Mouse (Mus musculus) forebrain, postnatal 0 days (tissue): ENCODE results near the gene Ext2. TPM values are rescaled to one million over a fixed set of nuclear protein-coding genes. Genes with fewer than 3 reads are reported as not detected.

Experiments
- ATAC-seq: fragments of 200-750 bp; cut with Nextera tagmentation; 2 replicates; pipeline ENCODE4 v1.8.0; 2017; ENCODE audit warnings: mild to moderate bottlenecking, moderate library complexity
- DNase-seq: peaks from one replicate; pipeline ENCODE4 v3.0.0-alpha.2; 2015
- H3K27ac ChIP-seq: fragments of 300-500 bp; sonication (generic); 2 replicates; pipeline ENCODE4 v1.5.1; 2014; ENCODE audit warnings: low read depth, mild to moderate bottlenecking, antibody characterized with exemption, low read length, moderate library complexity, mixed read lengths
- H3K27me3 ChIP-seq: fragments of 300-500 bp; sonication (generic); 2 replicates; pipeline ENCODE4 v1.6.1; 2014; ENCODE audit warnings: mild to moderate bottlenecking, low read length, mixed read lengths; ENCODE audit not compliant: insufficient read depth
- H3K36me3 ChIP-seq: fragments of 300-500 bp; sonication (generic); 2 replicates; pipeline ENCODE4 v1.6.1; 2014; ENCODE audit warnings: mild to moderate bottlenecking, moderate library complexity; ENCODE audit not compliant: insufficient read depth
- H3K4me1 ChIP-seq: fragments of 300-500 bp; sonication (generic); 2 replicates; pipeline ENCODE4 v1.6.1; 2014; ENCODE audit warnings: antibody characterized with exemption; ENCODE audit not compliant: insufficient read depth
- H3K4me2 ChIP-seq: fragments of 300-500 bp; sonication (generic); 2 replicates; pipeline ENCODE4 v1.6.1; 2014; ENCODE audit warnings: low read depth, mild to moderate bottlenecking, moderate library complexity
- H3K4me3 ChIP-seq: fragments of 300-500 bp; sonication (generic); 2 replicates; pipeline ENCODE4 v1.5.1; 2014; ENCODE audit warnings: low read depth, low read length, mixed read lengths
- H3K9ac ChIP-seq: fragments of 300-500 bp; sonication (generic); 2 replicates; pipeline ENCODE4 v1.6.1; 2014; ENCODE audit warnings: mild to moderate bottlenecking
- H3K9me3 ChIP-seq: fragments of 300-500 bp; sonication (generic); 2 replicates; pipeline ENCODE4 v1.6.1; 2016; ENCODE audit warnings: low read length
- CTCF ChIP-seq: sonication (generic); IDR thresholded peaks from 2 replicates; pipeline ENCODE4 v1.5.1; 2016; ENCODE audit warnings: antibody characterized with exemption, control low read depth, low read depth
- WGBS: fragments of 180-500 bp; shearing (Covaris S2); extraction: QIAGEN DNeasy Blood & Tissue Kit; methylation state at CpG from one replicate; pipeline ENCODE4 v1.1.7; 2014; 5-methylcytosine and 5-hydroxymethylcytosine counted together
- polyA plus RNA-seq: library from polyadenylated mRNA; unstranded; fragments of >200 nt; fragmentation: Nextera tagmentation; extraction: Ambion mirVana; gene quantifications from 2 replicates; pipeline ENCODE4 v1.2.1, GENCODE M21; 2015
- total RNA-seq: library from RNA; depleted of rRNA; stranded (reverse); fragments of >200 nt; gene quantifications from 2 replicates; pipeline ENCODE4 v1.2.3, GENCODE M21; 2014

Ext2 gene
- total and polyA plus RNA-seq, 2 experiments from 2014 or later: 37.7 to 68.6 TPM

DNA sequence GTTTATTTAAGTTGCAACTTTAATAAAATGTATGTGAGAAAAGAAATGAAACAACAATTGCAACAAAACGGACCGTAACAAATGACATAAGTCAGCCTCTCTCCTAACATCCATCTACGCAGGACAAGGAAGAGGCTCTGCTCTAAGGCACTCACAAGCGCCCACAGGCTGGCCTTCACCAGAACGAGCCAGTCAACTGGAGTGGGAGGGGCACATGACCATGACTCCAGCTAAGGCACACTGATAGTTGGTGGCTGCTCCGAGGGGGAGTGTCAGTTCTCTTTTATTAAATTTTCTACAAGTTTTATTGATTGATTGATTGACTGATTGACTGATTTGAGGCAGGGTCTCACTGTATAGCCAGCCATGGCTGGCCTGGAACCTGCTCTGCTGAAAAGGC, 52.5 kb downstream of the Ext2 start:
- ATAC-seq: no peak
- TF ChIP-seq CTCF: no peak

DNA sequence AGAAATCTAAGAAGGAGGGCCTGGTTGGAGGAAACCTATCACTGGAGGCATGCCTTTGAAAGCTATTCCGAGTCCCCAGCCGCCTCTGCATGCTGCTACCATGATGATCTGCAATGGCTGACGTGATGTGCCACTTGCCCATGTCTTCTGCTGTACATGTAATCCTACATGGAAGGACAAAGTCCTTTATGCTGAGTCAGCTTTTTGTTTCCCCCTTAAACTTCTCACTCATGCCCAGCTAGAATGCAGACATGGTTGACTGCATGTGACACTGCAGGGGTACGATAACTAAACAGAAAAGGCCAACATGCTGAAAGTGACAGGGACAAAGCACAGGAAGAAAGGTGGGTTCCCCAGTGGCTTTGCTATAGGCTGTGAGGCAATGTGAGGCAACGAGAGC, 56.6 kb downstream of the Ext2 start:
- 89% methylated on average over 5 of the region's 5 CpGs for WGBS
- no peak overlapping the region for H3K4me2 ChIP-seq
- H3K27ac ChIP-seq: no peak overlapping the region
- no peaks in the 10 kb centered on the region for H3K27me3 ChIP-seq
- DNase-seq (no peak), ATAC-seq (no peak)
- H3K9ac ChIP-seq: no peak overlapping the region
- H3K4me3 ChIP-seq: no peak overlapping the region
- no peak for TF ChIP-seq CTCF
- no peaks in the 10 kb centered on the region for H3K4me1 ChIP-seq
- H3K9me3 ChIP-seq: no peaks in the 10 kb centered on the region
- peaks cover 18% of the 10 kb centered on the region for H3K36me3 ChIP-seq

More for the DNA sequence above, 52.5 kb downstream of the Ext2 start:
- H3K36me3 ChIP-seq: peaks cover 4% of the 10 kb centered on the region
- H3K4me1 ChIP-seq: no peaks in the 10 kb centered on the region
- no peaks in the 10 kb centered on the region for H3K9me3 ChIP-seq
- WGBS: 93% methylated on average over 6 of the region's 6 CpGs
- H3K27ac ChIP-seq: no peak overlapping the region
- no peak overlapping the region for H3K9ac ChIP-seq
- no peaks in the 10 kb centered on the region for H3K27me3 ChIP-seq
- H3K4me2 ChIP-seq: no peak overlapping the region
- no peak for DNase-seq
- H3K4me3 ChIP-seq: no peak overlapping the region

DNA sequence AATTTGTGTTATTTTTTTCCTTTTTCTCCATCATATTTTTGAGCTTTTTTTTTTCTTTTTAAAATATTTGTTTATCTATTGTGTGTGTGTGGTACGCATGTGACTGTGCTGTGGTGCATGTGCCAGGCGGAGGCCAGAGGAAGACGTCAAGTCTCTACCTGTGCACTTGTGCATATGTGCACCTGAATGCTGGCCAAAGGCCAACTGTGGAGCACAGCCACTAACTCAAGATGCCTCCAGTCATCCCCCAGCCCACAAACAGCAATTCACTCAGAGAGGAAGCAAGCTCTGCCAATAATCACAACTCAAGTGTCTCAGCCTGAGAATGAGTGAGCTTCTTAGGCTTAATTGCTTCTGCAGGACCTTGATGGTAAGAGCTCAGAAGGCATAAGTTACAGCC, 58.2 kb downstream of the Ext2 start:
- DNase-seq (no peak), ATAC-seq (no peak)
- no peaks in the 10 kb centered on the region for H3K27me3 ChIP-seq
- no peak overlapping the region for H3K27ac ChIP-seq
- no peaks in the 10 kb centered on the region for H3K4me1 ChIP-seq
- H3K4me2 ChIP-seq: no peak overlapping the region
- 87% methylated on average over 3 of the region's 3 CpGs for WGBS
- TF ChIP-seq CTCF: no peak
- peaks cover 17% of the 10 kb centered on the region for H3K36me3 ChIP-seq
- H3K9me3 ChIP-seq: no peaks in the 10 kb centered on the region
- H3K4me3 ChIP-seq: no peak overlapping the region
- no peak overlapping the region for H3K9ac ChIP-seq

DNA sequence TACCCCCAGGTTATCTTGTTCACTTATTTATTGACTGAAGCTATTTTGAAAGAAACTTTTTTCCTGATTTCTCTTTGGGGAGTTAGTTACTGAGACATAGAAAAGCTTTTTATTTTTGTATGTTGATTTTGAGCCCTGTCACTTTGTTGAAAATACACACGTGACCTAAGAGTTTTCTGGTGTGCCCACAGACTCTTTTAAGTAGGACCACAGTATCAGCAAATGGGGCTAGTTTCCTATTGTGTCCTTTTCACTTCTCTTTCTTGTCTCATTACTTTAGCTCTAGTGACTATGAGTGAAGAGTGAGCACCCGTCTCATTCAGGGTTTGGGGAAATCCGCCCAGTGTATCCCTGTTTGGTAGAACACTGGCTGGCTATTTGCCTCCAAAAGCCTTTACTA, 62.0 kb downstream of the Ext2 start:
- Histone ChIP-seq H3K9me3 (no peaks in the 10 kb centered on the region), H3K27ac (no peak overlapping the region), H3K4me3 (no peak overlapping the region), H3K4me1 (no peaks in the 10 kb centered on the region), H3K9ac (no peak overlapping the region), H3K36me3 (peaks cover 14% of the 10 kb centered on the region), H3K4me2 (no peak overlapping the region), H3K27me3 (no peaks in the 10 kb centered on the region)
- 31% methylated on average over 3 of the region's 3 CpGs for WGBS
- TF ChIP-seq CTCF: no peak
- ATAC-seq (no peak), DNase-seq (no peak)

DNA sequence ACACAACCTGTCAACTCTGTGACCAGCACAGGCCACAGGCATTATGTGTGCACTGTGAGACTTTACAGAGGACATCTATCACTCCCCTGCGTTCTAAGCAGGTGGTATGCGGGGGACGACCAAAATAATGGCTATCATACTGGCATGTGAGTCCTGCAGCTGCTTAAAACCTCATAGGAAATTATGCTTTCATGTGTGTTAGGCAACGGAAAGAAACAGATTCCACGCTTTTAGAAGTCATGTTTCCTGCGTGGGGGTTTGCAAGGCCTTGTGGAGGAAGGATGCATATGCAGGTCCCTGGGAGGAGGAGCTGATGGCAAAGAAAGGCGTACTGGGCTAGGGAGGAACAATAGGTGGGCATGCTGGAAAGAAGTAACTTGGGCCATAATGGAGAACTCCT, 63.2 kb downstream of the Ext2 start:
- ATAC-seq (no peak), DNase-seq (no peak)
- no peak overlapping the region for H3K9ac ChIP-seq
- TF ChIP-seq CTCF: no peak
- H3K9me3 ChIP-seq: no peaks in the 10 kb centered on the region
- peaks cover 14% of the 10 kb centered on the region for H3K36me3 ChIP-seq
- no peaks in the 10 kb centered on the region for H3K27me3 ChIP-seq
- H3K27ac ChIP-seq: no peak overlapping the region
- H3K4me1 ChIP-seq: no peaks in the 10 kb centered on the region
- no peak overlapping the region for H3K4me3 ChIP-seq
- WGBS: 63% methylated on average over 7 of the region's 7 CpGs
- H3K4me2 ChIP-seq: no peak overlapping the region

DNA sequence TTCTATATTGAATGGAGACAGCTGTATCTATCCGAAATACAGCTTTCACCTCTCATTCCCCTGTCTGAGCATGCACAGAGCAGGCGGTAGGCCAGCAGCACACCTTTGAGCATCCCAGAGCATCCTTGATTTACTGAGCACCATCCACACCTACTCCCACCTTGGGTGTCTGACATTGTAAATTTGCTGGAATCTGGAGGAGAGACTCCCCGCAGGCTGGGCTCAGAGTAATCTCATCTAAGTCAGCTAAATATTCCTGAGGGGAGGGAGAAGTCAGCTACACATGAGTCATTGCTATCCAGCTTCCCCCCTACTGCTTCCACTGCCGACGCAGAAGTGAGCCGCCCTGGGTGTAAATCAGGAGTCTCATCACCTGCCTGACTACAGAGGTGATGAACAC, 64.1 kb downstream of the Ext2 start:
- no peaks in the 10 kb centered on the region for H3K9me3 ChIP-seq
- ATAC-seq (no peak; the same call in 1 of the 2 replicates), DNase-seq (no peak)
- whole genome bisulfite sequencing: 76% methylated on average over 6 of the region's 6 CpGs
- H3K4me1 ChIP-seq: no peaks in the 10 kb centered on the region
- no peaks in the 10 kb centered on the region for H3K27me3 ChIP-seq
- H3K4me2 ChIP-seq: no peak overlapping the region
- no peak overlapping the region for H3K4me3 ChIP-seq
- peaks cover 14% of the 10 kb centered on the region for H3K36me3 ChIP-seq
- H3K27ac ChIP-seq: no peak overlapping the region
- no peak for TF ChIP-seq CTCF
- no peak overlapping the region for H3K9ac ChIP-seq

DNA sequence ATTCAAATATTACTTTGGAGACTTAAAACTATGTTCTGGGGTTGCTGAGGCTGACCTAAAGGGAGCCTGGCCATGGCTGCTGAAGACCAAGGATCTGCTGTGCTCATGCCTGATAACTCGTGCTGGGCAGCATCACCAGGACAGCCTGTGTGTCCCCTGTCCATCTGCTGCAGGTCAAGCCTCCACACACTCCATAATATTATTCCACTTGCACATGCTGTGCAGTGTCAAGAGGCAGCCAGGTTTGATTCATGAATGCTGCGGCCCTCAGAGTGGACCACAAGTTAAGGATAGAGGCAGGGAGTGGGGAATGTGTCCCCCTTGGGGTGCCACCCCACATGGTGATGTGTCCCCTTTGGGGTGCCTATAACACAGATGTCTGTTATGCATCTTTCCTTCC, 68.0 kb downstream of the Ext2 start:
- TF ChIP-seq CTCF: no peak
- H3K9me3 ChIP-seq: no peaks in the 10 kb centered on the region
- no peak overlapping the region for H3K4me3 ChIP-seq
- ATAC-seq (no peak), DNase-seq (no peak)
- H3K9ac ChIP-seq: no peak overlapping the region
- H3K4me2 ChIP-seq: no peak overlapping the region
- 86% methylated on average over 2 of the region's 2 CpGs for WGBS
- no peaks in the 10 kb centered on the region for H3K36me3 ChIP-seq
- no peak overlapping the region for H3K27ac ChIP-seq
- H3K27me3 ChIP-seq: no peaks in the 10 kb centered on the region
- H3K4me1 ChIP-seq: no peaks in the 10 kb centered on the region

DNA sequence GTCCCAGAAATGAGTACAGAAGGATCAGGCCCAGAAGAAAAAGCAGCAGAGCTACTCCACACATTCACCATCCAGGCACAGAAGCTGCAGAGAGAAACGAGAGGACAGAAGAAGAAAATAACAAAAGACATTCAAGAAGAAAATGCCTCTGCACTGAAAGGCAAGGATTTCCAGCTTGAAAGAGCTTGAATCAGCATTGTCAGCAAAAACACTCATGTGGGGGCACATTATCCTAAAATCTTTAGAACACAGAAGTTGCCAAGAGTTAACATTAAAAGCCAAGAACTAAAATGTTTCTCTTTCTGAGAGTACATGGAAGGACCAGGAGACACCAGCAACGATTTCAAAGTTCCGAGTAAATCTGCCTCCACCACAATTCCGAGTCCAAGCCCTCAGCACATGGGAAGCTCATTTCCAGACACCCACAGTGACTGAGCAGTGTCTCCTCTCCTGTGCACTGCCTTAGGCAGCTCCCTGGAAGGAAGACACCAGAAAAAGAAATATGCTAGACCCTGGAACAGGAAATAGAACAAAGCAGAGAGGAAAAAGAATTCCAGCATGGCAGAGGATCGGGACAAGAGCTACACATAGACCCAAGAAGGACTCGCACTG, 69.1 kb downstream of the Ext2 start:
- ATAC-seq (no peak), DNase-seq (no peak)
- H3K27ac ChIP-seq: no peak overlapping the region
- H3K4me3 ChIP-seq: no peak overlapping the region
- no peaks in the 10 kb centered on the region for H3K9me3 ChIP-seq
- no peaks in the 10 kb centered on the region for H3K36me3 ChIP-seq
- H3K4me2 ChIP-seq: no peak overlapping the region
- TF ChIP-seq CTCF: no peak
- H3K27me3 ChIP-seq: no peaks in the 10 kb centered on the region
- no peak overlapping the region for H3K9ac ChIP-seq
- WGBS: 57% methylated on average over 6 of the region's 6 CpGs
- no peaks in the 10 kb centered on the region for H3K4me1 ChIP-seq
